Mouse (Mus musculus) bone marrow, adult 2 months (tissue): ENCODE data around the gene Tesk2. TPM values are rescaled to one million over a fixed set of nuclear protein-coding genes. Genes with fewer than 3 reads are reported as not detected.

Experiments used
- H3K27ac ChIP-seq: fragments of 200-500 bp; 2 replicates; pipeline ENCODE4 v1.5.1; 2012; ENCODE audit warnings: low read depth, mild to moderate bottlenecking, control low read depth, inconsistent platforms, low read length; ENCODE audit not compliant: control insufficient read depth, poor library complexity, insufficient read depth
- H3K4me1 ChIP-seq: fragments of 200-500 bp; 2 replicates; pipeline ENCODE4 v1.6.1; 2011; ENCODE audit warnings: low read length; ENCODE audit not compliant: control insufficient read depth, insufficient read depth
- H3K4me3 ChIP-seq: fragments of 200-500 bp; replicated peaks from 2 replicates; pipeline ENCODE3; 2011; ENCODE audit warnings: mild to moderate bottlenecking, low read depth, low read length, control low read depth; ENCODE audit not compliant: control insufficient read depth
- CTCF ChIP-seq: fragments of 200-500 bp; IDR thresholded peaks from 2 replicates; pipeline ENCODE4 v1.5.1; 2011; ENCODE audit warnings: low read length, control low read depth; ENCODE audit not compliant: control insufficient read depth, insufficient read depth
- POLR2A ChIP-seq: fragments of 200-500 bp; IDR thresholded peaks from 2 replicates; pipeline ENCODE4 v1.6.1; 2011; ENCODE audit warnings: low read depth, mild to moderate bottlenecking, control low read depth, low read length, borderline replicate concordance; ENCODE audit not compliant: control insufficient read depth
- WGBS: fragments of 180-500 bp; shearing (Covaris S2); methylation state at CpG from one replicate; pipeline ENCODE4 v1.1.7; 2018; 5-methylcytosine and 5-hydroxymethylcytosine counted together
- polyA plus RNA-seq: library from polyadenylated mRNA; stranded (reverse); fragments of >200 nt; gene quantifications from 2 replicates; pipeline ENCODE4 v1.2.4, GENCODE M21; 2011; ENCODE audit warnings: low replicate concordance; ENCODE audit not compliant: missing spikeins, insufficient read depth, insufficient read length

Tesk2 gene
- polyA plus RNA-seq, 1 experiment: 11.1 TPM

DNA sequence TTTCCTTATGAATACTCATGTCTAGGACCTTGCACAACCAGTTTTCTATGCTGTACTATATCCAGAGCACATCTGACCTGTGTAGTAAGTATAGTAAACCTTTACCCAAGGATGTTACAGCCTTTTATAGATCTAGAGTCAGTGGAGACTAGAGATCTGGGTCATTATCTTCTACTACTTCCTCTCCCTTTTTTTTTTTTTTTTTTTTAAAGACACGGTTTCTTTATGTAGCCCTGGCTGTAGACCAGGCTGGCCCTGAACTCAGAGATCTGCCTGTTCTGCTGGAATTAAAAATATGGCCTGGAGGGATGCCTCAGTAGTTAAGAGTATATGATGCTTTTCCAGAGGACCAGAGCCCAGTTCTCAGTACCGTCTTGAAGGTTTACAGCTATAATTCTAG is 41.2 kb downstream of the Tesk2 start:
- WGBS: 62% methylated on average over 2 of the region's 2 CpGs
- TF ChIP-seq POLR2A (no peak), CTCF (no peak)

GRCm38 (mm10) chr4:116764001-116764400 is 43.3 kb downstream of the Tesk2 start:
- no peak for TF ChIP-seq POLR2A
- no peak for TF ChIP-seq CTCF
- Histone ChIP-seq H3K4me1 (no peaks in the 10 kb centered on the region; the same call in 1 of the 2 replicates), H3K4me3 (no peak overlapping the region), H3K27ac (no peak overlapping the region)
- WGBS: 76% methylated on average over 5 of the region's 5 CpGs

More for the DNA sequence above, 41.2 kb downstream of the Tesk2 start:
- no peaks in the 10 kb centered on the region; the same call in 1 of the 2 replicates for H3K4me1 ChIP-seq
- no peak overlapping the region for H3K4me3 ChIP-seq
- H3K27ac ChIP-seq: no peak overlapping the region

- Histone ChIP-seq H3K27ac (peak overlapping the region; percentile 69), H3K4me3 (no peak overlapping the region), H3K4me1 (no peaks in the 10 kb centered on the region; the same call in 1 of the 2 replicates)
- 52% methylated on average over 5 of the region's 5 CpGs for WGBS
- TF ChIP-seq CTCF (no peak), POLR2A (no peak)
Observed at GRCm38 (mm10) chr4:116768510-116768909, 47.8 kb downstream of the Tesk2 start.

DNA sequence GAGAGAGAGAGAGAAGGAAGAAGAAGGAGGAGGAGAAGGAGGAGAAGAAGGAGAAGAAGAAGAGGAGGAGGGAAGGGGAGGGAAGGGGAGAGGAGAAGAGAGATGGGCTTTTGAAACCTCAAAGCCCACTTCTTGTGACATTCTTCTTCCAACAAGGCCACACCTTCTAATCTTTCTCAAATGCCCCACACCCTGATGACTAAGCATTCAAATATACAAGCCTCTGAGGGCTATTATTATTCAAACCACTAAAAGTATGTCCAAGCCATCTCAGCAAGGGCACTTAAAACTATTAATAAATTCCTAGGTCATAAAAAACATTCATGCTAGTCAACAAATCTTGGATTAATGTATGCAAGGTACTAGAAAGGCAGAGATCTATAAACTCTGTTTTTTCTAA is 48.3 kb downstream of the Tesk2 start:
- Histone ChIP-seq H3K27ac (peak overlapping the region; percentile 69), H3K4me3 (no peak overlapping the region), H3K4me1 (no peaks in the 10 kb centered on the region; the same call in 1 of the 2 replicates)
- TF ChIP-seq POLR2A (no peak), CTCF (no peak)

DNA sequence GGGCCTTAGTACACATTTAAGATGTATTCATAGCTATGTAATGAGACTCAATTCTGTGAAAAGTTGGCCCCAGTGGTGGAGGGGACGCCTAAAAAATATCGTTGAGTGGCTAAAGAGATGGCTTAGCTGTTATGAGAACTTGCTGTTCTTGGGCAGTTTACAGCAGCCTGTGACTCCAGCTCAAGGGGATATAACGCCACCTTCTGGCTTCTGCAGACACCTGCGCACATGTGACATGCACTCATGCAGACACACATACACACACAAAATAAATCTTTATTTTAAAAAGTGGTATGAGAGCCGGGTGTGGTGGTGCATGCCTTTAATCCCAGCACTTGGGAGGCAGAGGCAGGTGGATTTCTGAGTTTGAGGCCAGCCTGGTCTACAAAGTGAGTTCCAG is 55.6 kb downstream of the Tesk2 start:
- Histone ChIP-seq H3K4me3 (no peak overlapping the region), H3K4me1 (peaks cover 4% of the 10 kb centered on the region), H3K27ac (no peak overlapping the region)
- TF ChIP-seq POLR2A (no peak), CTCF (no peak)
- 78% methylated on average over 5 of the region's 5 CpGs for WGBS

DNA sequence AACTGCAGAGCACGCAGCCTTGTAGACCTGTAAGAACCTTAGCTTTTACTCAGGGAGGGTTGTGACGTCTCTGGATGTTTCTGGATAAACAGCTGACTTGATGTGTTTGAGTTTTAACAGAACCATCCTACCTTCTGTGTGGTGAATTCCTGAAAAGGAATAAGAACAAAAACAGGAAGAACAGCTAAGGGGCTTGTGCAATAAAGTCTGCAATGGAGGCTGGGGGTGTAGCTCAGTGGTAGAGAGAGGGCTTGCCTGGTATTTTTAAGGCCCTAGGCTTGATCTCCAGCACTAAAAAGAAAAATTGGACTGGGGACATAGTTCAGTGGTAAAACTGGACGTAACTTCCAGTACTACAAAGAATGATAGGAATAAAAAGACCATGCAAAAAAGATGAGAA is 56.3 kb downstream of the Tesk2 start:
- H3K4me1 ChIP-seq: peaks cover 4% of the 10 kb centered on the region
- TF ChIP-seq CTCF: no peak
- TF ChIP-seq POLR2A: no peak
- WGBS: 60% methylated on average over 3 of the region's 3 CpGs
- no peak overlapping the region for H3K27ac ChIP-seq
- H3K4me3 ChIP-seq: no peak overlapping the region

GRCm38 (mm10) chr4:116780541-116780940 is 59.8 kb downstream of the Tesk2 start:
- Histone ChIP-seq H3K4me3 (no peak overlapping the region), H3K4me1 (peaks cover 4% of the 10 kb centered on the region), H3K27ac (0 out of 2 replicates have a peak overlapping the region, but pooled peaks have one; percentile 10)
- 70% methylated on average over 2 of the region's 2 CpGs for WGBS
- no peak for TF ChIP-seq POLR2A
- no peak for TF ChIP-seq CTCF

DNA sequence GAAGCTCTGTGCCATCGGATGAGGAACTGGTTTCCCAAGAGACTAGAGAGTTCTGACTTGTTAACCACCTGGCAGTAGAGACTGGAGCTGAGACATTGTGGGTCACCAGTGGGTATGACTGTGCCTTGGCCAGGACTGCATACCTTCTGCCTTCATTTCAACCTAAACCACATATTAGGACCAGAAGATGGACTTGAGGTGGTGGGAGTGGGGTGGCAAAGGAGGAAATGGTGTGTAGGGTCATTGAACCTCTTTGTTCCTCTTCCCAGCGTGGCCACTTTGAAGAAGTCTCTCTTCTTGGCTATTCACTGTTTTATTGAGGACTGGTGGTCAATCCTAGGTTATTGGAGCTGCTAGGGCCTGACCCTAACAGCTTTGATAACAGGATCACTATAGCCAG is 60.6 kb downstream of the Tesk2 start:
- Histone ChIP-seq H3K4me3 (no peak overlapping the region), H3K27ac (peak overlapping the region; percentile 69; the same call in 1 of the 2 replicates), H3K4me1 (peaks cover 3% of the 10 kb centered on the region)
- TF ChIP-seq CTCF: no peak
- no peak for TF ChIP-seq POLR2A
- WGBS: 34% methylated on average over 2 of the region's 2 CpGs

GRCm38 (mm10) chr4:116782171-116782570 is 61.4 kb downstream of the Tesk2 start:
- Histone ChIP-seq H3K27ac (no peak overlapping the region), H3K4me1 (peaks cover 2% of the 10 kb centered on the region), H3K4me3 (no peak overlapping the region)
- TF ChIP-seq CTCF (no peak), POLR2A (no peak)
- WGBS: 88% methylated on average over 8 of the region's 8 CpGs
